Mouse (Mus musculus) midbrain, embryonic 16.5 days (tissue): Measurements from ENCODE around the gene Rnf114. TPM values are rescaled to one million over a fixed set of nuclear protein-coding genes. Genes with fewer than 3 reads are reported as not detected.
A peak's percentile ranks its signal among the peaks of the same experiment; 100 is the strongest.

Experiments used
- ATAC-seq: fragments of 200-750 bp; cut with Nextera tagmentation; 2 replicates; pipeline ENCODE4 v1.8.0; 2017; ENCODE audit warnings: moderate TSS enrichment
- H3K27ac ChIP-seq: fragments of 300-500 bp; sonication (generic); 2 replicates; pipeline ENCODE4 v1.5.1; 2014; ENCODE audit warnings: mild to moderate bottlenecking, low read length, mixed read lengths
- H3K27me3 ChIP-seq: fragments of 300-500 bp; sonication (generic); 2 replicates; pipeline ENCODE4 v1.6.1; 2014; ENCODE audit warnings: low read depth, low read length, mixed read lengths; ENCODE audit not compliant: control insufficient read depth, insufficient read depth
- H3K36me3 ChIP-seq: fragments of 300-500 bp; sonication (generic); 2 replicates; pipeline ENCODE4 v1.6.1; 2014; ENCODE audit warnings: mild to moderate bottlenecking, low read length, moderate library complexity, mixed read lengths; ENCODE audit not compliant: control insufficient read depth, insufficient read depth
- H3K4me1 ChIP-seq: fragments of 300-500 bp; sonication (generic); 2 replicates; pipeline ENCODE4 v1.6.1; 2014; ENCODE audit warnings: mild to moderate bottlenecking, low read length, mixed read lengths; ENCODE audit not compliant: control insufficient read depth, insufficient read depth
- H3K4me2 ChIP-seq: fragments of 300-500 bp; sonication (generic); 2 replicates; pipeline ENCODE4 v1.6.1; 2014; ENCODE audit warnings: mild to moderate bottlenecking, low read length, mixed read lengths
- H3K4me3 ChIP-seq: fragments of 300-500 bp; sonication (generic); 2 replicates; pipeline ENCODE4 v1.5.1; 2014; ENCODE audit warnings: low read depth, mild to moderate bottlenecking, low read length, moderate library complexity, mixed read lengths
- H3K9ac ChIP-seq: fragments of 300-500 bp; sonication (generic); 2 replicates; pipeline ENCODE4 v1.6.1; 2014; ENCODE audit warnings: low read depth, low read length, mixed read lengths
- H3K9me3 ChIP-seq: fragments of 300-500 bp; sonication (generic); replicated peaks from 2 replicates; pipeline ENCODE4 v1.6.1; 2014; ENCODE audit warnings: mild to moderate bottlenecking, low read length, mixed read lengths; ENCODE audit not compliant: control insufficient read depth, poor library complexity, severe bottlenecking
- WGBS: fragments of 180-500 bp; shearing (Covaris S2); extraction: QIAGEN DNeasy Blood & Tissue Kit; methylation state at CpG from one replicate; pipeline ENCODE4 v1.1.7; 2014; 5-methylcytosine and 5-hydroxymethylcytosine counted together
- polyA plus RNA-seq: library from polyadenylated mRNA; unstranded; fragments of >200 nt; fragmentation: Nextera tagmentation; extraction: Ambion mirVana; gene quantifications from 2 replicates; pipeline ENCODE4 v1.2.1, GENCODE M21; 2015

The Rnf114 gene
- polyA plus RNA-seq, 1 experiment from 2014 or later = 111 TPM

DNA sequence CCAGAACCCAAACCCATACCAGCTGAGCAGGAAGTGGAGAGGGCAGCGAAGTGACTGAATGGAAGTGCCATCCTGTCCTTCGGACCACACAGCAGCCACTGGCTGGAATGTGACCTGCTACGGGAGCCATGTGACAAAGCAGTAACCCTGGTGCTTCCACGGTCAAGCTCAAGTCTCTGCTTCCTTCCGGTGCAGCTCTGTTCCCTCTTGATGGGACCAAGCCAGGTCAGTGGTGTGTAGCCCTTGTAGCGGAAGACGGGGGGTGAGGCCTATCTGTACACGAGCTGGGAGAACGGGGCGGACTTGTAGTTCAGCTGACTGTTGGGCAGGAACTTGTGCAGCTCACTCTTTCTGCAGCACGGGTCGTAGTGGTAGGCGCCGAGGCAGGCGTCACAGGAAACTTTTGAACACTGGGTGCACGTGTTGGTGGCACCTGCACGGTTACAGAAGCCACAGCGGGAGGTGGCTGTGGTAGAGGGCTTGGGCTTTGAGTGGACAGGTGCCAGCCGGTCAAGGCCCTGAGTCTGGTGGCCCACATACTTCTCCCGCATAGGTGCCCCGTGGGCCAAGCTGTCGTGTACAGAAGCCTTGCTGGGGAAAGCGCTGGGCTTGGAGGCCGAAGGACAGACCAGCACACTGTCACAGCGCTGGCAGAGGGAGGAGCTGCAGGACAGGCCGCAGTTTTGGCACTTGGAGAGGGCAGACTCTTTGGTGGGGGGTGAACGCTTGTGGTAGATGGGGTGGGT lies 9.2 kb upstream of the Rnf114 start:
- H3K4me3 ChIP-seq = no peak overlapping the region
- 94% methylated on average over 27 of the region's 27 CpGs for WGBS
- H3K4me2 ChIP-seq = no peak overlapping the region
- no peaks in the 10 kb centered on the region for H3K27me3 ChIP-seq
- no peak overlapping the region for H3K9ac ChIP-seq
- ATAC-seq = no peak
- peaks cover 18% of the 10 kb centered on the region for H3K36me3 ChIP-seq
- H3K9me3 ChIP-seq = no peaks in the 10 kb centered on the region
- peaks cover 3% of the 10 kb centered on the region; the same call in 1 of the 2 replicates for H3K4me1 ChIP-seq
- no peak overlapping the region for H3K27ac ChIP-seq

DNA sequence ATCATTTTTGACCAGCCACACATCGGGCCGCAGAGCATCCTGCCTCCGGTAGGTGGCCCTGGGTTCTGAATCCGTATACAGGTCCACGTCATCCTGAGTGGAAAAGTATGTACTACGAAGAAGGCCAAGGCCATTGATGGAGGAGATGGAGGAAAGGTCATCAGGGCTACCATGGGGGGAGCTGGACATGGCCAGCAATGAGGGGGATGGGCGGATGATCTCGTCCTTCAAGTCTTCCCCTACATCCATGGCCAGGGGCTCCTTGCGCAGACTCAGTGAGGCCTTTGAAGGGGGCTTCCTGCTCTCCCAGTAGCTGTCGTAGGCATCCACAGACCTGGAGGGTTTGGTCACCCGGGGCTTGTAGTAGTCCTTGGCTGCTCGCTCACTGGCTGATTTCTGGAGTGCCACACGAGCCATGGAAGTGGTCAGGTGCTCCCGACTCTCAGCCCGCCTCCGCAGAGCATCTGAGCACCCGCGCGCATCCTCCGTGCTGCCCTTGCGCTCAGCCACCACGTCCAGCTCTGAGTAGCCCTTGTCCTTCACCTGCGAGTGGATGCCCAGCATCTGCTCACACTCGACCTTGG lies 8.5 kb upstream of the Rnf114 start:
- Histone ChIP-seq H3K27ac (no peak overlapping the region), H3K9ac (no peak overlapping the region), H3K27me3 (no peaks in the 10 kb centered on the region), H3K4me2 (no peak overlapping the region), H3K4me1 (peaks cover 3% of the 10 kb centered on the region; the same call in 1 of the 2 replicates), H3K4me3 (no peak overlapping the region), H3K36me3 (peaks cover 18% of the 10 kb centered on the region), H3K9me3 (no peaks in the 10 kb centered on the region)
- 97% methylated on average over 24 of the region's 24 CpGs for WGBS
- ATAC-seq = no peak

DNA sequence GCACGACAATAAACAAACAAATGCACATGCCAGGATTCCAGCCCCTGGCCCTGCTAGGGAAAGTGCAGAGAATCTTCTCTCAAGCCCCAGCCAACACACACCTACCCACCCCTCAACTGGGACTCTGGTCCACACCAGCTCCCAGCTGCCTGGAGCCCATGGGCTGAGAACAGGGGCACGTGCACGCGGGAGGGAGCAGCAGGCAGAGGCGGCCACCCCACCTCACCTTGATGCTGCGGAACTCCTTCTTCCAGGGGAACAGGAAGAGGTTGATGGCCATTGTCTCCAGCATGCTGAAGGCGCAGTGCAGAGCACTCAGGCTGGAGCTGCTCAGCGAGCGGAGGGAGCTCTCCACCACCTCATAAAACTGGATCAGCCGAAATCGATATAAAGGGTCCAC lies 7.5 kb upstream of the Rnf114 start:
- H3K9me3 ChIP-seq = no peaks in the 10 kb centered on the region
- no peak overlapping the region for H3K4me2 ChIP-seq
- WGBS = 94% methylated on average over 11 of the region's 11 CpGs
- no peak for ATAC-seq
- H3K27me3 ChIP-seq = no peaks in the 10 kb centered on the region
- no peak overlapping the region for H3K9ac ChIP-seq
- H3K27ac ChIP-seq = no peak overlapping the region
- no peak overlapping the region for H3K4me3 ChIP-seq
- peaks cover 18% of the 10 kb centered on the region for H3K36me3 ChIP-seq
- H3K4me1 ChIP-seq = peaks cover 3% of the 10 kb centered on the region; the same call in 1 of the 2 replicates

DNA sequence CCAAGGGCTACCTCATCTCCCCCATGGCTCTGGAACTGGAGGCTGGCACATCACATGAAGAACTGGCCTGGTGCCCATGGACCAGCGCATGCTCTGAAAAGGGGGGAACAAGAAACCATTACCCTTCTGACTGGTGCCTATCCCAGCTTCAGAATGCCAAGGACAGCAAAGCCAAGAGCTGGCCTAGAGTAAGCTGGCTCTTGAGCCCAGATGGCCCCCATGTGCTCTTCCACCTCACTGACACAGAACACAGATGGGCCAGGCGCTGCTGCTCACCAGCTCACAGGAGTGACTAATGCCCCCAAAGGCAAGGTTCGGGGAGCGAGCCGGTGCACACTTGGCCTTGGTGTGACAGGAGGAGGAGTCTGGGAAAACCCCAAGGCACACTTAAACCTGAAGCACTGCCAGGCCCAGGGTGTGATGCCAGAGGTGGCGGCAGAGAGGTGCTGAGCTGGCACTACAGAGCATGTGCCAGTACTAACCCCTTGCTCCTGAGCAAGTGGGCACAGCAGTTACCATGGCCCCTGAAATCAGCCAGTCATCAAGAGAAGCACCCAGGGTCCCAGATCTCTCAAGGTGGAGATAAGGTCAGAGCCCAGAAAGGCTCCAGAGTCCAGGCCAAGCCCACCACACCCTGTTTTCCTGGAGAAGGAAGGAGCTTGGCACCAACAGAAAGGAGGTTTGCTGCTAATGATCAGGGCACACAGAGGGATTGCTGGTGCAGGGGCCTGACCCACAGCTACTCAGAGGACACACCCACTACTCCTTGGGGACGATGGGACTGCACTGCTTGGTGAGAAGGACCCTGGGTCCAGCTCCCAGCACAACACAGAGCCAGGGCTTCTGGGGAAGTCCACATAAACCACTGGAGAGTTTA lies 6.7 kb upstream of the Rnf114 start:
- Histone ChIP-seq H3K9ac (no peak overlapping the region), H3K27me3 (no peaks in the 10 kb centered on the region), H3K4me1 (peaks cover 10% of the 10 kb centered on the region), H3K27ac (no peak overlapping the region), H3K4me3 (no peak overlapping the region), H3K36me3 (peaks cover 18% of the 10 kb centered on the region), H3K9me3 (no peaks in the 10 kb centered on the region), H3K4me2 (no peak overlapping the region)
- WGBS = 85% methylated on average over 7 of the region's 7 CpGs
- ATAC-seq = peak; percentile 26; the same call in 1 of the 2 replicates

DNA sequence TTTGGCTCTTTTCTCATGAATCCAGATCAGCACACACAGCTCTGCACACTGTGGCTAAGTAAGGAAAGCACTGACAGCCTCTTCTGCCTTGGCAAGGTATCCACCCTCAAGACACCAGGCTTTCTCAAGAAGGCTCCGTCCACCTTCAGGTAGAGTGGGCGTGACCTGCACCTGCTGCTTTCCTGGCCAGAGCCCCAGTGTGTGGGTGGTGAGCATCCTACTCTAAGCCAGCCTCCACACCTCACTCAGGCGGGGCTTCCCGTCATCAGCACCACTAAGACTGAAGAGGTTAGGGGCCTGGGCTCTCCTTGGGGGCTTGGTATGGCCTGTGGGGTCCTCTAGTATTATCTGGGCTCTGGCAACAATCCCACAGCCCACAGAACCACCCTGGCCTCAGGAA lies 5.9 kb upstream of the Rnf114 start:
- no peak overlapping the region for H3K9ac ChIP-seq
- 91% methylated on average over 4 of the region's 4 CpGs for WGBS
- peaks cover 18% of the 10 kb centered on the region for H3K4me1 ChIP-seq
- no peak overlapping the region for H3K4me2 ChIP-seq
- H3K4me3 ChIP-seq = no peak overlapping the region
- no peaks in the 10 kb centered on the region for H3K9me3 ChIP-seq
- no peak overlapping the region for H3K27ac ChIP-seq
- H3K36me3 ChIP-seq = peaks cover 18% of the 10 kb centered on the region
- H3K27me3 ChIP-seq = no peaks in the 10 kb centered on the region
- no peak for ATAC-seq

DNA sequence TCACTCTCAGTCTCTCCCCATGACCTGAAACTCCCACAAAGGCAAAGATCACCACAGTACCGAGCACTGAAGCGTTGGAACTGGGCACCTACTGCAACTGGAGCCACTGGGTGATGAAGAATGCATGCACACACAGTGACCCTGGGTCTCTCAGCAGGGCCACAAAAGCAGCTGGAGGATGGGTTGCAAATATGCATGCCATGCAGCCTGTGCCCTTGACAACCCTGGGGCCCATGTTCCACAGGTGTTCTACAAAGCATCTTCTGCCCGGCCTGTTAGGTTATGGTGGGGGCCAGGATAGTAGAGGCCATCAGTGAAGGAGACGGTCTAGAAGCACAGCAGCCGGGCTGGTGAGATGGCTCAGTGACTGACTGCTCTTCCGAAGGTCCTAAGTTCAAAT lies 4.9 kb upstream of the Rnf114 start:
- 92% methylated on average over 6 of the region's 6 CpGs for WGBS
- H3K27me3 ChIP-seq = no peaks in the 10 kb centered on the region
- H3K36me3 ChIP-seq = peaks cover 18% of the 10 kb centered on the region
- H3K9me3 ChIP-seq = no peaks in the 10 kb centered on the region
- no peak overlapping the region for H3K27ac ChIP-seq
- no peak for ATAC-seq
- H3K9ac ChIP-seq = no peak overlapping the region
- H3K4me3 ChIP-seq = no peak overlapping the region
- H3K4me2 ChIP-seq = no peak overlapping the region
- H3K4me1 ChIP-seq = peaks cover 23% of the 10 kb centered on the region

DNA sequence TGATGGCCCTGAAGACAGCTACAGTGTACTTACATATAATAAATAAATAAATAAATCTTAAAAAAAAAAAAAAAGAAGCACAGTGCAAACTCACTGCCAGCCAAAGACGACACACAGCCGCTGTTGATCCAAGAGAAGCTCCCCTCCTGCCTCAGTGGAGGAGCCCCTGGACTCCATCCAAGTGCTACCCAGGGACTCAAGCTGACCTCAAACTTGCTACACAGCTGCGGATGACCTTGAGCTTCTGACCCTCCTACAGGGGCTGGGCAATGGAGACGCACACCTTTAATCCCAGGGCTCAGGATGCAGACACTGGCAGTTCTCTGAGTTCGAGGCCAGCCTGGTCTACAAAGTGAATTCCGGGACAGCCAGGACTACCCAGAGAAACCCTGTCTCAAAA lies 4.5 kb upstream of the Rnf114 start:
- H3K27me3 ChIP-seq = no peaks in the 10 kb centered on the region
- H3K4me2 ChIP-seq = no peak overlapping the region
- WGBS = 88% methylated on average over 6 of the region's 6 CpGs
- no peaks in the 10 kb centered on the region for H3K9me3 ChIP-seq
- H3K4me3 ChIP-seq = no peak overlapping the region
- no peak overlapping the region for H3K27ac ChIP-seq
- peaks cover 16% of the 10 kb centered on the region for H3K36me3 ChIP-seq
- peaks cover 23% of the 10 kb centered on the region for H3K4me1 ChIP-seq
- ATAC-seq = no peak
- no peak overlapping the region for H3K9ac ChIP-seq

DNA sequence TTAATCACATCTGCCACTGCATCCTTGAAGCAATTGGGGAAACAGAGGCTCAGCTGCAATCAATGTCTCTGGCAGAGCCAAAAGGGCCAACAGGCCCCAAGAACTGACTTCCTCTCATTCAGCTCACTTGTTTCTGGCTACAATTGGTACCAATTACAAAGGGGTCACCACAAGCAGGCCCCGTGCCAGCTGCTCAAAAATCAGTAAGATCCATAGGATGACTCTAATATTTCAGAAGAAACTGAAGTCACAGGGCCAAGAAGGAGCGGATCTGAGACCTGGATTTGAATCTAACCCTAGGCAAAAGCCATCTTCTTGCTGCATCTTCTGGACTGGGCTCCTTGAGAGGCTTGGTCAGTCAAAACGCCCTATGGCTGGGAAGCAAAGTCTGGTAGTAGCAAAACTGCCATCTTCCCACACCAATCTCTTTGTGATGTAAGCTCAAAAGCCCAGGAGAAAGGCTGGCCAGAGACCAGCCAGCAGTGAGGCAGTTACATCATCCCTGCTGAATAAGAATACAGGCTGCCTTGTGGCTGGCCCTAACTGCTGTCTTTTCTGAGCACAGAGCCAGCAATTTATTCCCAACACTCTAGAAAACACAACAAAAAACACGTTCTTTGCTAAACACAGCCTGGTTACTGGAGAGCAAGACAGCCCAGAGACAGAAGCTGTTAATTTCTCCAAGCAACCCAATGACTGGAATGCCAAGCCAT lies 1.5 kb upstream of the Rnf114 start:
- no peak overlapping the region; the same call in 1 of the 2 replicates for H3K4me3 ChIP-seq
- H3K4me2 ChIP-seq = peak overlapping the region; percentile 99
- H3K27ac ChIP-seq = peak overlapping the region; percentile 61
- WGBS = 83% methylated on average over 4 of the region's 4 CpGs
- no peak for ATAC-seq
- peak overlapping the region; percentile 39; the same call in 1 of the 2 replicates for H3K9ac ChIP-seq
- no peaks in the 10 kb centered on the region for H3K9me3 ChIP-seq
- H3K27me3 ChIP-seq = no peaks in the 10 kb centered on the region
- H3K4me1 ChIP-seq = peaks cover 29% of the 10 kb centered on the region
- no peaks in the 10 kb centered on the region for H3K36me3 ChIP-seq
